8 mouse cellular contexts compared by ENCODE assay signal in the genomic region with DNA sequence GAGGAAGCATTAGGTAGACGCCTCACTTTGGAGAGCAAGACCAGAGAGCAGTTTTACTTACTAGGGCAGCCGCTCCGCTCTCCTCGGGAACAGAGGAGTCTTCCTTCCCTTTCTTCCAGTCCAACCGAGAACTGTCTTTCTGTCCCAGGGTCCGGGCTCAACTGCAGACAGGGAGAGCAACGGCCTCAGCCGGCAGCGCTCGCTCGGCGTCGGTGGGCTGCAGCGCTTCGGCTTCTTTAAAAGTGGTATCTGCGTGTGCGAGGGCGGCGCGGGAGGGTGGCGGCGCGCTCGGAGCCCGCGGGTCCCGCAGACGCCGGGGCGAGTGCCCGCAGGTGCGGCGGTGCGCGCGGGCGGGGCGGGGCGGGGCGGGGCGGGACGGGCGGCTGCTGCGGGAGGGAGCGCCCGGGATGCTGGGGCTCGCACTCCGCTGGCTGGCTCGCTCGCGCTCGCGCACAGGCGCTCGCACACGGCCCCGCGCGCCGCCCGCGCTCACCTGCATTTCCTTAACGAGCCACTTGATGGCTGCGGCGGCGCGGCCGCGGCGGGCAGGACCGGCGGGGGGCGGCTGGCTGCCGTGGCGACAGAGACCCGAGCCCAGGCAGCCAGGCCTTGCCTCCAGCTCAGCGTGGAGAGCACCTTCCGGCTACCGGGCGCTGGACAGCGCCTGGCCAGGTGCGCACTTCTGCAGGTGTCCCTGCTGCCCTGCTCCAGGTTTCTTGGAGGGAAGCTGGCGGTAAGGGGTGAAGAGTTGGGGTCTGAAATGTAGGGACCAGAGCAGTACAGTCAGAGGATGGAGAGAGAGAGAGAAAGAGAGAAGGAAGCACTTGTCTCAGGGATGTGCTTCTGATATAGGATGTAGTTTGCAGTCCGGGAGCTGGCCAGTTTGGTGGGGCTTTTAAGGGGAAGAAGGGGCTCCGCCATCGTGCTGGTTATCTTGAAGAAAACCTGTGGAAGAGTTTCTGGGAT. TPM values are rescaled to one million over a fixed set of nuclear protein-coding genes. Genes with fewer than 3 reads are reported as not detected.
DNase-seq lines count a peak whose midpoint lies in the region; ATAC-seq lines count a peak whose summit lies in the region.

Gene Ptprd, minus strand, starts transcription at position 433 of the 966 bp plus-strand sequence.

- peak; percentile 93 for ATAC-seq in hindbrain, embryonic 16.5 days
- ATAC-seq in neural tube, embryonic 14.5 days (ENCODE audit: low read depth): peak; percentile 91

- peaks cover 36% of the 10 kb centered on the region for H3K27me3 ChIP-seq in heart, embryonic 10.5 days (ENCODE audit: insufficient read depth, poor library complexity, severe bottlenecking)
- H3K27me3 ChIP-seq in forebrain, embryonic 10.5 days (ENCODE audit: poor library complexity, severe bottlenecking): peaks cover 43% of the 10 kb centered on the region
- H3K27me3 ChIP-seq in hindbrain, embryonic 16.5 days (replicated peaks; ENCODE audit: control insufficient read depth, insufficient read depth, low read length): no peaks in the 10 kb centered on the region
- peaks cover 35% of the 10 kb centered on the region for H3K27me3 ChIP-seq in limb, embryonic 10.5 days (ENCODE audit: low read depth, poor library complexity, severe bottlenecking)
- no peaks in the 10 kb centered on the region; the same call in 1 of the 2 replicates for H3K27me3 ChIP-seq in neural tube, embryonic 14.5 days (ENCODE audit: control insufficient read depth, insufficient read depth, low read length)

- peak within 1 kb of the TSS; percentile 87 for H3K4me2 ChIP-seq in hindbrain, embryonic 16.5 days (ENCODE audit: low read length)
- H3K4me2 ChIP-seq in neural tube, embryonic 14.5 days (ENCODE audit: low read depth, low read length): peak within 1 kb of the TSS; percentile 77

- DNase-seq in heart, embryonic 10.5 days (ENCODE audit: low spot score): peak; percentile 74
- no peak for DNase-seq in heart, postnatal 36 days
- DNase-seq in brain, adult 2 months (ENCODE audit: low read depth, low spot score): peak; percentile 84
- DNase-seq in forebrain, embryonic 10.5 days (ENCODE audit: extremely low spot score, low spot score): peak; percentile 50
- peak; percentile 65 for DNase-seq in limb, embryonic 10.5 days (ENCODE audit: low spot score)
- DNase-seq in c-Kit-positive CD71-positive TER-119-positive erythroid progenitor cells, embryonic 14.5 days (ENCODE audit: low spot score): no peak

- intact Hi-C loops in heart, postnatal 36 days (cut with DNase I): no loop called here

- H3K9ac ChIP-seq in hindbrain, embryonic 16.5 days (ENCODE audit: low read depth, low read length): peak within 1 kb of the TSS; percentile 81
- H3K9ac ChIP-seq in neural tube, embryonic 14.5 days (replicated peaks; ENCODE audit: low read depth, low read length): peak within 1 kb of the TSS; percentile 63

- no peaks in the 10 kb centered on the region for H3K36me3 ChIP-seq in heart, embryonic 10.5 days
- H3K36me3 ChIP-seq in forebrain, embryonic 10.5 days (replicated peaks): no peaks in the 10 kb centered on the region
- H3K36me3 ChIP-seq in hindbrain, embryonic 16.5 days (ENCODE audit: control insufficient read depth, insufficient read depth, low read length): no peaks in the 10 kb centered on the region
- no peaks in the 10 kb centered on the region for H3K36me3 ChIP-seq in limb, embryonic 10.5 days
- no peaks in the 10 kb centered on the region for H3K36me3 ChIP-seq in neural tube, embryonic 14.5 days (ENCODE audit: control insufficient read depth, insufficient read depth, low read length)

- H3K4me1 ChIP-seq in heart, embryonic 10.5 days: 0 out of 2 replicates have a peak, but pooled peaks cover 3% of the 10 kb centered on the region
- peaks cover 13% of the 10 kb centered on the region for H3K4me1 ChIP-seq in forebrain, embryonic 10.5 days
- no peaks in the 10 kb centered on the region for H3K4me1 ChIP-seq in hindbrain, embryonic 16.5 days (ENCODE audit: control insufficient read depth, insufficient read depth, low read depth, low read length)
- peaks cover 3% of the 10 kb centered on the region; the same call in 1 of the 2 replicates for H3K4me1 ChIP-seq in limb, embryonic 10.5 days
- 0 out of 2 replicates have a peak, but pooled peaks cover 6% of the 10 kb centered on the region for H3K4me1 ChIP-seq in neural tube, embryonic 14.5 days (ENCODE audit: control insufficient read depth, insufficient read depth, low read length)

- peak within 1 kb of the TSS; percentile 72 for H3K4me3 ChIP-seq in heart, embryonic 10.5 days
- peak within 1 kb of the TSS; percentile 61 for H3K4me3 ChIP-seq in forebrain, embryonic 10.5 days
- peak within 1 kb of the TSS; percentile 78 for H3K4me3 ChIP-seq in hindbrain, embryonic 16.5 days (ENCODE audit: low read length)
- peak within 1 kb of the TSS; percentile 62 for H3K4me3 ChIP-seq in limb, embryonic 10.5 days
- peak within 1 kb of the TSS; percentile 56 for H3K4me3 ChIP-seq in neural tube, embryonic 14.5 days (ENCODE audit: low read depth, low read length)

- no peak within 1 kb of the TSS for H3K27ac ChIP-seq in heart, embryonic 10.5 days
- H3K27ac ChIP-seq in forebrain, embryonic 10.5 days: peak within 1 kb of the TSS; percentile 72
- peak within 1 kb of the TSS; percentile 78 for H3K27ac ChIP-seq in hindbrain, embryonic 16.5 days (ENCODE audit: low read depth, low read length)
- no peak within 1 kb of the TSS for H3K27ac ChIP-seq in limb, embryonic 10.5 days
- H3K27ac ChIP-seq in neural tube, embryonic 14.5 days (ENCODE audit: low read depth, low read length): peak within 1 kb of the TSS; percentile 65

- 2% methylated on average over 60 of the region's 86 CpGs for WGBS in heart, embryonic 10.5 days
- WGBS in forebrain, embryonic 10.5 days: under 1% methylated on average over 68 of the region's 86 CpGs
- WGBS in hindbrain, embryonic 16.5 days: 1% methylated on average over 70 of the region's 86 CpGs
- WGBS in limb, embryonic 10.5 days: under 1% methylated on average over 75 of the region's 86 CpGs
- WGBS in neural tube, embryonic 14.5 days: under 1% methylated on average over 60 of the region's 86 CpGs

- H3K9me3 ChIP-seq in heart, embryonic 10.5 days: no peaks in the 10 kb centered on the region
- H3K9me3 ChIP-seq in forebrain, embryonic 10.5 days: no peaks in the 10 kb centered on the region
- H3K9me3 ChIP-seq in hindbrain, embryonic 16.5 days (ENCODE audit: control insufficient read depth, low read length): no peaks in the 10 kb centered on the region
- H3K9me3 ChIP-seq in limb, embryonic 10.5 days (replicated peaks): no peaks in the 10 kb centered on the region
- H3K9me3 ChIP-seq in neural tube, embryonic 14.5 days (ENCODE audit: control insufficient read depth, low read length): no peaks in the 10 kb centered on the region

RNA-seq across cellular contexts. Expression of gene Ptprd, which starts in this region (rescaled TPM):
- 10.0 and 10.9 TPM in 2 replicates for polyA plus RNA-seq in heart, embryonic 10.5 days (2016; fragmentation: Nextera tagmentation; extraction: Ambion mirVana)
- 1 to 10 TPM; 7.3 to 9.6 TPM for total RNA-seq in heart, postnatal 36 days (2021)
- polyA plus RNA-seq in forebrain, embryonic 10.5 days (2016; fragmentation: Nextera tagmentation; extraction: Ambion mirVana): 8.9 and 12.2 TPM in 2 replicates
- polyA plus RNA-seq in hindbrain, embryonic 16.5 days (2015; fragmentation: Nextera tagmentation; extraction: Ambion mirVana): 71.6 and 76.8 TPM in 2 replicates
- polyA plus RNA-seq in limb, embryonic 10.5 days (2016; fragmentation: Nextera tagmentation; extraction: Ambion mirVana): 10.9 and 15.6 TPM in 2 replicates
- 126 and 145 TPM in 2 replicates for polyA plus RNA-seq in neural tube, embryonic 14.5 days (2014; fragmentation: Nextera tagmentation; extraction: Ambion mirVana)

Comparison
In these comparisons a context has a peak if more than half of its experiments do, and no peak if none do; other contexts are left out.
1. DNase-seq: peak in heart, embryonic 10.5 days (single experiment), brain, adult 2 months (single experiment), forebrain, embryonic 10.5 days (single experiment) and limb, embryonic 10.5 days (single experiment); none in heart, postnatal 36 days (0 of 2) and c-Kit-positive CD71-positive TER-119-positive erythroid progenitor cells, embryonic 14.5 days (single experiment).
2. H3K27ac ChIP-seq: peak in forebrain, embryonic 10.5 days (single experiment), hindbrain, embryonic 16.5 days (single experiment) and neural tube, embryonic 14.5 days (single experiment); none in heart, embryonic 10.5 days (single experiment) and limb, embryonic 10.5 days (single experiment).
3. Peak in every context shown above with its lines, with median percentiles within 50 percentile points of each other: H3K4me3 ChIP-seq.